Mouse (Mus musculus): ENCODE data around the gene Slfn14. TPM values are rescaled to one million over a fixed set of nuclear protein-coding genes. Genes with fewer than 3 reads are reported as not detected.

Slfn14 gene
- polyA plus RNA-seq, 1 experiment from 2014 or later, result 0.18 TPM

- H3K27me3 ChIP-seq (ENCODE audit: control insufficient read depth, insufficient read depth, low read length), result no peaks in the 10 kb centered on the region
- no peaks in the 10 kb centered on the region for H3K9me3 ChIP-seq (ENCODE audit: control insufficient read depth, low read length)
- H3K4me2 ChIP-seq (replicated peaks; ENCODE audit: low read depth, low read length), result peak within 1 kb of the TSS; percentile 70
- peak within 1 kb of the TSS; percentile 82 for H3K4me3 ChIP-seq (ENCODE audit: low read length)
- WGBS, result under 1% methylated on average over 51 of the region's 51 CpGs
- H3K4me1 ChIP-seq (ENCODE audit: control insufficient read depth, insufficient read depth, low read length), result peaks cover 21% of the 10 kb centered on the region
- H3K27ac ChIP-seq (ENCODE audit: low read depth, low read length), result peak within 1 kb of the TSS; percentile 97
- no peaks in the 10 kb centered on the region for H3K36me3 ChIP-seq (ENCODE audit: control insufficient read depth, insufficient read depth, low read length)
- H3K9ac ChIP-seq (ENCODE audit: low read depth, low read length), result peak within 1 kb of the TSS; percentile 89
- ATAC-seq (ENCODE audit: low FRiP score, low TSS enrichment), result peak; percentile 72
Measured at GRCm38 (mm10) chr11:83302526-83303251, 16.2 kb upstream of the Slfn14 start, which contains the start of gene Pex12. Gene Pex12, minus strand, starts transcription at chr11:83302586.

- Histone ChIP-seq H3K4me1 (ENCODE audit: control insufficient read depth, insufficient read depth, low read length) (peaks cover 21% of the 10 kb centered on the region), H3K27me3 (ENCODE audit: control insufficient read depth, insufficient read depth, low read length) (no peaks in the 10 kb centered on the region), H3K4me3 (ENCODE audit: low read length) (peak overlapping the region; percentile 82), H3K27ac (ENCODE audit: low read depth, low read length) (peak overlapping the region; percentile 97), H3K9ac (ENCODE audit: low read depth, low read length) (peak overlapping the region; percentile 89; the same call in 1 of the 2 replicates), H3K36me3 (ENCODE audit: control insufficient read depth, insufficient read depth, low read length) (peaks cover 4% of the 10 kb centered on the region; the same call in 1 of the 2 replicates), H3K9me3 (ENCODE audit: control insufficient read depth, low read length) (no peaks in the 10 kb centered on the region), H3K4me2 (replicated peaks; ENCODE audit: low read depth, low read length) (peak overlapping the region; percentile 70)
- WGBS, result 10% methylated on average over 10 of the region's 10 CpGs
- ATAC-seq (ENCODE audit: low FRiP score, low TSS enrichment), result no peak
Measured at GRCm38 (mm10) chr11:83302124-83302523, 15.6 kb upstream of the Slfn14 start.

- Histone ChIP-seq H3K36me3 (ENCODE audit: control insufficient read depth, insufficient read depth, low read length) (peaks cover 11% of the 10 kb centered on the region), H3K9ac (ENCODE audit: low read depth, low read length) (no peak overlapping the region), H3K4me3 (ENCODE audit: low read length) (no peak overlapping the region), H3K4me2 (replicated peaks; ENCODE audit: low read depth, low read length) (no peak overlapping the region), H3K4me1 (ENCODE audit: control insufficient read depth, insufficient read depth, low read length) (peaks cover 19% of the 10 kb centered on the region), H3K27me3 (ENCODE audit: control insufficient read depth, insufficient read depth, low read length) (no peaks in the 10 kb centered on the region), H3K9me3 (ENCODE audit: control insufficient read depth, low read length) (no peaks in the 10 kb centered on the region), H3K27ac (ENCODE audit: low read depth, low read length) (no peak overlapping the region)
- WGBS, result 58% methylated on average over 2 of the region's 2 CpGs
- no peak for ATAC-seq (ENCODE audit: low FRiP score, low TSS enrichment)
Measured at GRCm38 (mm10) chr11:83301431-83301831, 14.9 kb upstream of the Slfn14 start.

GRCm38 (mm10) chr11:83299724-83300123 lies 13.2 kb upstream of the Slfn14 start:
- H3K36me3 ChIP-seq (ENCODE audit: control insufficient read depth, insufficient read depth, low read length), result peaks cover 24% of the 10 kb centered on the region
- no peak overlapping the region for H3K9ac ChIP-seq (ENCODE audit: low read depth, low read length)
- H3K9me3 ChIP-seq (ENCODE audit: control insufficient read depth, low read length), result no peaks in the 10 kb centered on the region
- no peak overlapping the region; the same call in 1 of the 2 replicates for H3K4me2 ChIP-seq (replicated peaks; ENCODE audit: low read depth, low read length)
- H3K27ac ChIP-seq (ENCODE audit: low read depth, low read length), result no peak overlapping the region
- no peak overlapping the region for H3K4me3 ChIP-seq (ENCODE audit: low read length)
- no peak for ATAC-seq (ENCODE audit: low FRiP score, low TSS enrichment)
- 93% methylated on average over 9 of the region's 9 CpGs for WGBS
- peaks cover 17% of the 10 kb centered on the region for H3K4me1 ChIP-seq (ENCODE audit: control insufficient read depth, insufficient read depth, low read length)
- H3K27me3 ChIP-seq (ENCODE audit: control insufficient read depth, insufficient read depth, low read length), result no peaks in the 10 kb centered on the region

GRCm38 (mm10) chr11:83298225-83299195 lies 12.0 kb upstream of the Slfn14 start, which contains the start of gene Ap2b1:
Gene Ap2b1, plus strand, starts transcription at chr11:83299024.
- no peaks in the 10 kb centered on the region for H3K27me3 ChIP-seq (ENCODE audit: control insufficient read depth, insufficient read depth, low read length)
- ATAC-seq (ENCODE audit: low FRiP score, low TSS enrichment), result peak; percentile 92
- no peaks in the 10 kb centered on the region for H3K9me3 ChIP-seq (ENCODE audit: control insufficient read depth, low read length)
- peaks cover 10% of the 10 kb centered on the region for H3K4me1 ChIP-seq (ENCODE audit: control insufficient read depth, insufficient read depth, low read length)
- peak within 1 kb of the TSS; percentile 86 for H3K27ac ChIP-seq (ENCODE audit: low read depth, low read length)
- peak within 1 kb of the TSS; percentile 70 for H3K4me2 ChIP-seq (replicated peaks; ENCODE audit: low read depth, low read length)
- peak within 1 kb of the TSS; percentile 74 for H3K4me3 ChIP-seq (ENCODE audit: low read length)
- 1% methylated on average over 56 of the region's 56 CpGs for WGBS
- peak within 1 kb of the TSS; percentile 77 for H3K9ac ChIP-seq (ENCODE audit: low read depth, low read length)
- H3K36me3 ChIP-seq (ENCODE audit: control insufficient read depth, insufficient read depth, low read length), result peaks cover 24% of the 10 kb centered on the region

- Histone ChIP-seq H3K36me3 (ENCODE audit: control insufficient read depth, insufficient read depth, low read length) (peaks cover 24% of the 10 kb centered on the region), H3K27ac (ENCODE audit: low read depth, low read length) (no peak overlapping the region), H3K4me1 (ENCODE audit: control insufficient read depth, insufficient read depth, low read length) (peaks cover 12% of the 10 kb centered on the region), H3K9me3 (ENCODE audit: control insufficient read depth, low read length) (no peaks in the 10 kb centered on the region), H3K4me2 (replicated peaks; ENCODE audit: low read depth, low read length) (peak overlapping the region; percentile 70), H3K9ac (ENCODE audit: low read depth, low read length) (peak overlapping the region; percentile 77; the same call in 1 of the 2 replicates), H3K4me3 (ENCODE audit: low read length) (peak overlapping the region; percentile 74), H3K27me3 (ENCODE audit: control insufficient read depth, insufficient read depth, low read length) (no peaks in the 10 kb centered on the region)
- no peak for ATAC-seq (ENCODE audit: low FRiP score, low TSS enrichment)
- WGBS, result 78% methylated on average over 6 of the region's 6 CpGs
Measured at GRCm38 (mm10) chr11:83297816-83298215, 11.3 kb upstream of the Slfn14 start.

GRCm38 (mm10) chr11:83294133-83294532 lies 7.6 kb upstream of the Slfn14 start:
- no peaks in the 10 kb centered on the region for H3K27me3 ChIP-seq (ENCODE audit: control insufficient read depth, insufficient read depth, low read length)
- peaks cover 24% of the 10 kb centered on the region for H3K36me3 ChIP-seq (ENCODE audit: control insufficient read depth, insufficient read depth, low read length)
- no peak overlapping the region for H3K4me3 ChIP-seq (ENCODE audit: low read length)
- no peaks in the 10 kb centered on the region for H3K9me3 ChIP-seq (ENCODE audit: control insufficient read depth, low read length)
- H3K4me1 ChIP-seq (ENCODE audit: control insufficient read depth, insufficient read depth, low read length), result peaks cover 14% of the 10 kb centered on the region
- H3K9ac ChIP-seq (ENCODE audit: low read depth, low read length), result no peak overlapping the region
- WGBS, result 93% methylated on average over 2 of the region's 2 CpGs
- no peak for ATAC-seq (ENCODE audit: low FRiP score, low TSS enrichment)
- no peak overlapping the region for H3K27ac ChIP-seq (ENCODE audit: low read depth, low read length)
- H3K4me2 ChIP-seq (replicated peaks; ENCODE audit: low read depth, low read length), result no peak overlapping the region

- H3K27me3 ChIP-seq (ENCODE audit: control insufficient read depth, insufficient read depth, low read length), result no peaks in the 10 kb centered on the region
Measured at GRCm38 (mm10) chr11:83293182-83293581, 6.7 kb upstream of the Slfn14 start.

More at GRCm38 (mm10) chr11:83293182-83293581, 6.7 kb upstream of the Slfn14 start:
- peaks cover 24% of the 10 kb centered on the region for H3K36me3 ChIP-seq (ENCODE audit: control insufficient read depth, insufficient read depth, low read length)
- WGBS, result 80% methylated on average over 1 of the region's 1 CpGs
- H3K27ac ChIP-seq (ENCODE audit: low read depth, low read length), result no peak overlapping the region
- no peak for ATAC-seq (ENCODE audit: low FRiP score, low TSS enrichment)
- H3K4me3 ChIP-seq (ENCODE audit: low read length), result peak overlapping the region; percentile 76
- peaks cover 13% of the 10 kb centered on the region for H3K4me1 ChIP-seq (ENCODE audit: control insufficient read depth, insufficient read depth, low read length)
- no peaks in the 10 kb centered on the region for H3K9me3 ChIP-seq (ENCODE audit: control insufficient read depth, low read length)
- H3K4me2 ChIP-seq (replicated peaks; ENCODE audit: low read depth, low read length), result peak overlapping the region; percentile 63
- peak overlapping the region; percentile 77; the same call in 1 of the 2 replicates for H3K9ac ChIP-seq (ENCODE audit: low read depth, low read length)
